Mouse (Mus musculus) hindbrain, embryonic 15.5 days (tissue): ENCODE data around the gene Vezt. TPM values are rescaled to one million over a fixed set of nuclear protein-coding genes. Genes with fewer than 3 reads are reported as not detected.

Source experiments
- ATAC-seq: fragments of 200-750 bp; cut with Nextera tagmentation; 2 replicates; pipeline ENCODE4 v1.8.0; 2017; ENCODE audit warnings: low read depth, moderate number of reproducible peaks, moderate TSS enrichment; ENCODE audit not compliant: low FRiP score
- H3K27ac ChIP-seq: fragments of 300-500 bp; sonication (generic); replicated peaks from 2 replicates; pipeline ENCODE4 v1.5.1; 2015; ENCODE audit warnings: mild to moderate bottlenecking, inconsistent platforms
- H3K27me3 ChIP-seq: fragments of 300-500 bp; sonication (generic); 2 replicates; pipeline ENCODE4 v1.6.1; 2015; ENCODE audit warnings: control low read depth, inconsistent platforms
- H3K36me3 ChIP-seq: fragments of 300-500 bp; sonication (generic); 2 replicates; pipeline ENCODE4 v1.6.1; 2015; ENCODE audit warnings: control low read depth, inconsistent platforms
- H3K4me1 ChIP-seq: fragments of 300-500 bp; sonication (generic); replicated peaks from 2 replicates; pipeline ENCODE4 v1.6.1; 2015; ENCODE audit warnings: control low read depth, inconsistent platforms
- H3K4me2 ChIP-seq: fragments of 300-500 bp; sonication (generic); 2 replicates; pipeline ENCODE4 v1.6.1; 2015; ENCODE audit warnings: moderate library complexity, mild to moderate bottlenecking, inconsistent platforms
- H3K4me3 ChIP-seq: fragments of 300-500 bp; sonication (generic); 2 replicates; pipeline ENCODE4 v1.5.1; 2015; ENCODE audit warnings: mild to moderate bottlenecking, inconsistent platforms
- H3K9ac ChIP-seq: fragments of 300-500 bp; sonication (generic); 2 replicates; pipeline ENCODE4 v1.6.1; 2015; ENCODE audit warnings: inconsistent platforms
- H3K9me3 ChIP-seq: fragments of 300-500 bp; sonication (generic); 2 replicates; pipeline ENCODE4 v1.6.1; 2016; ENCODE audit warnings: control low read depth, inconsistent platforms
- WGBS: fragments of 180-500 bp; shearing (Covaris S2); methylation state at CpG from one replicate; pipeline ENCODE4 v1.1.7; 2015; 5-methylcytosine and 5-hydroxymethylcytosine counted together
- polyA plus RNA-seq: library from polyadenylated mRNA; unstranded; fragments of >200 nt; fragmentation: Nextera tagmentation; extraction: Ambion mirVana; gene quantifications from 2 replicates; pipeline ENCODE4 v1.2.1, GENCODE M21; 2015

Vezt gene
- polyA plus RNA-seq, 1 experiment from 2014 or later: 55.3 TPM

DNA sequence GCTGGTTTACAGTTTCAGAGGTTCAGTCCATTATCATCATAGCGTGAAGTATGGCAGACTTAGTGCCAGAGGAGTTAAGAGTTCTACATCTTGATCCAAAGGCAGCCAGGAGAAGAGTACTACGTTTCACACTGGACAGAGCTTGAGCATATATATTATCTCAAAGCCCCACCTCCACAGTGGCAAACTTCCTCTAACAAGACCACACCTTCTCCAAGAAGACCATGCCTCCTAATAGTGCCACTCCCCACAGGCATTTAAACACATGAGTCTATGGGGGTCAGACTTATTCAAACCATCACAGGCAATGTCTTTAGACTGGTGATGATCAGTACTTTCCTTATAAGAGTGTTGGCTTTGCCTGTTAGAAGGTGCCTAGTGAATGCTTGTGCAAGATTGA is 117.5 kb downstream of the Vezt start:
- no peak overlapping the region for H3K27ac ChIP-seq
- H3K4me2 ChIP-seq: no peak overlapping the region
- H3K9me3 ChIP-seq: no peaks in the 10 kb centered on the region
- H3K4me3 ChIP-seq: no peak overlapping the region
- H3K4me1 ChIP-seq: 0 out of 2 replicates have a peak, but pooled peaks cover 2% of the 10 kb centered on the region
- no peak overlapping the region for H3K9ac ChIP-seq
- H3K36me3 ChIP-seq: no peaks in the 10 kb centered on the region
- 81% methylated on average over 2 of the region's 2 CpGs for WGBS
- H3K27me3 ChIP-seq: no peaks in the 10 kb centered on the region
- no peak for ATAC-seq

DNA sequence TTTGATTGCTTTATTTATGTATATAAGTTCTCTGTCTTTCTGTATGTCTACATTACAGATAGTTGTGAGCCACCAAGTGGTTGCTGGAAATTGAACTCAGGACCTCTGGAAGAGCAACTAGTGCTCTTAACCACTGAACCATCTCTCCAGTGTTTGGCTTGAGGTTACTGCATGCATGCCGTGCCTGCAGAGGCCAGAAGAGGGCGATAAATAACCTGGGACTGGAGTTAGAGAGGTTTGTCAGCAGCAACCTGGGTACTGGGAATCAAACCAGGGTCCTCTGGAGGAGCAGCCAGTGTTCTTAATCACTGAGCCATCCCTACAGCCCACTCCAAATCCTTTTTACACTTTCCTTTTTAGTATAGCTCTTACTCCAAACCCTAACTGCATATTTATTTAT is 118.8 kb downstream of the Vezt start:
- H3K27ac ChIP-seq: no peak overlapping the region
- WGBS: 80% methylated on average over 2 of the region's 2 CpGs
- H3K4me2 ChIP-seq: no peak overlapping the region
- H3K4me3 ChIP-seq: no peak overlapping the region
- H3K4me1 ChIP-seq: 0 out of 2 replicates have a peak, but pooled peaks cover 2% of the 10 kb centered on the region
- no peaks in the 10 kb centered on the region for H3K9me3 ChIP-seq
- no peaks in the 10 kb centered on the region for H3K27me3 ChIP-seq
- no peak overlapping the region for H3K9ac ChIP-seq
- ATAC-seq: no peak
- no peaks in the 10 kb centered on the region for H3K36me3 ChIP-seq

DNA sequence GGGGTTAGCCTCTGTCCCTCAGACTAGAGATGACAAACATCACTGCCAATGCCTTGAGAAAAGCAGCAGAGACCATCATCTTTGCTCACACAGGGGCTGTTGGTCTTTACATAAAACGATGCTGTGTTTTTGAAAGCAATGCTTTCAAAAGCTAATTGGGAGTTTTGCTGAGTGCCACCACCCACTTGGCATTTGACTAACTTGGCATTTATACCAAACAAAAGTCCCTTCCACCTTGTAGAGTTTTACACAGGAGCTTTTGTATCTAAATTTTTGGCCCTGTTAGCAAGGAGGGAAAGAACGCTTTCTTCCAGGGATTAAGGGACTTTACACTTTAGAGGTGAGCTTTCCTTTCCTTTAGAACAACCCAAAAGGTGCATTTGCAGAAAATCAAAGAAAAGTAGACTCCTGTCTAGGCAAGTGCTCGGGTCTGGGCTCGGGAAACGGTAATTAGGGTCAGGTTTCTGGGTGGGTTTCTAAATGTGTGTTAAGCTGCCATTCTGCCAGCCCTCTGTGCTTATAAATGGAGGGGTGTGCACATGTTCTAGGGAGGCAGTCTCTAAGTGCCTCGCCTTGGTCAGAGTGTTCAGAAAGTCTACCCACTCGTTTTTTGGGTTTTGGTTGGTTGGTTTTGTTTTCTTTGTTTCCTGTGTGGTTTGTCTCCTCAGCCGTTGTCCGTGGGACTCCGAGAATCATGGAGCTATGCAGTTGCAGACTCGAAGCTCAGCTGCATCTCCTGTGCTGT is 119.9 kb downstream of the Vezt start:
- Histone ChIP-seq H3K36me3 (no peaks in the 10 kb centered on the region), H3K9ac (no peak overlapping the region), H3K4me3 (no peak overlapping the region), H3K27ac (no peak overlapping the region), H3K27me3 (no peaks in the 10 kb centered on the region), H3K9me3 (no peaks in the 10 kb centered on the region), H3K4me1 (0 out of 2 replicates have a peak, but pooled peaks cover 2% of the 10 kb centered on the region), H3K4me2 (0 out of 2 replicates have a peak overlapping the region, but pooled peaks have one; percentile 13)
- WGBS: 40% methylated on average over 11 of the region's 11 CpGs
- no peak for ATAC-seq

DNA sequence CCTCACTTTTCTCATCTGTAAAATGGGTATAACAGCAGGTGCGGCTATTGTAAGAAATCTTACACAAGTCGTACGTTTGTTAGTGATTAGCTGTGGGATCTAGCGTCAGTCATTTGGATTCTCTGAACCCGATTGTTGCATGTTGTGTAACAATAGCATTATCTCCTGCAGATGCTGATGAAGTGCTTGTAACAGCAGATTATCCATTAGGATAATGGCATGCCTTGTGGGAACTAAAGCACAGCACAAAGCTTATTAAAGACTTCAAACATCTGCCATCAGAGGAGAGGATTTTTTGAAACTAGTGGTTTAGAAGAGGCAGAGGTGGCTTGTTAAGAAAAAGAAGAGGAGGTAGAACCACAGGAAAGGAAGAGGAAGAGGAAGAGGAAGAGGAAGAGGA is 122.1 kb downstream of the Vezt start:
- no peak for ATAC-seq
- H3K36me3 ChIP-seq: no peaks in the 10 kb centered on the region

DNA sequence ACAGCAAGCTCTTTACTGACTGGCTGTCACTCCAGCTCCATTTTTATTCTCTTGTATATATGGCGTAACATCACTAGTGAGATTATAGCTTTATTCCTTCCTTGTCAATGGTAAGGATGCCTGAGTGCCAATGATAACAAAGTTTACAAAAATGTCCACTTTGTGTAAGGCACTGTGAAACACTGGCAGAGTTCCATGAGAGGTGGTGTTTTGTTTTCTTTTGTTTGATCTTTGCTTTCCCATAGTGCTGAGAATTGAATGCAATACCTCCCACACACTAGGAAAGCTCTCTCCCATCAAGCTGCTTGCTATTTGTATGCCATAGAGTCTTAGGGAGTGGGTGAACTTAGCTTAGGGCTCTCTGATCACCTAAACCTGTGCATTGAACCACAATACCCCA is 122.7 kb downstream of the Vezt start:
- H3K9ac ChIP-seq: no peak overlapping the region
- no peak for ATAC-seq
- no peak overlapping the region for H3K4me3 ChIP-seq
- H3K27ac ChIP-seq: no peak overlapping the region
- no peak overlapping the region for H3K4me2 ChIP-seq
- H3K27me3 ChIP-seq: no peaks in the 10 kb centered on the region
- no peaks in the 10 kb centered on the region for H3K9me3 ChIP-seq
- no peaks in the 10 kb centered on the region for H3K36me3 ChIP-seq
- H3K4me1 ChIP-seq: no peaks in the 10 kb centered on the region
- WGBS: 85% methylated on average over 1 of the region's 1 CpGs

More for the DNA sequence above, 122.1 kb downstream of the Vezt start:
- no peak overlapping the region for H3K4me2 ChIP-seq
- H3K9me3 ChIP-seq: no peaks in the 10 kb centered on the region
- H3K4me1 ChIP-seq: 0 out of 2 replicates have a peak, but pooled peaks cover under 1% of the 10 kb centered on the region
- H3K9ac ChIP-seq: no peak overlapping the region
- no peak overlapping the region for H3K4me3 ChIP-seq
- 82% methylated on average over 5 of the region's 5 CpGs for WGBS
- no peak overlapping the region for H3K27ac ChIP-seq
- no peaks in the 10 kb centered on the region for H3K27me3 ChIP-seq

DNA sequence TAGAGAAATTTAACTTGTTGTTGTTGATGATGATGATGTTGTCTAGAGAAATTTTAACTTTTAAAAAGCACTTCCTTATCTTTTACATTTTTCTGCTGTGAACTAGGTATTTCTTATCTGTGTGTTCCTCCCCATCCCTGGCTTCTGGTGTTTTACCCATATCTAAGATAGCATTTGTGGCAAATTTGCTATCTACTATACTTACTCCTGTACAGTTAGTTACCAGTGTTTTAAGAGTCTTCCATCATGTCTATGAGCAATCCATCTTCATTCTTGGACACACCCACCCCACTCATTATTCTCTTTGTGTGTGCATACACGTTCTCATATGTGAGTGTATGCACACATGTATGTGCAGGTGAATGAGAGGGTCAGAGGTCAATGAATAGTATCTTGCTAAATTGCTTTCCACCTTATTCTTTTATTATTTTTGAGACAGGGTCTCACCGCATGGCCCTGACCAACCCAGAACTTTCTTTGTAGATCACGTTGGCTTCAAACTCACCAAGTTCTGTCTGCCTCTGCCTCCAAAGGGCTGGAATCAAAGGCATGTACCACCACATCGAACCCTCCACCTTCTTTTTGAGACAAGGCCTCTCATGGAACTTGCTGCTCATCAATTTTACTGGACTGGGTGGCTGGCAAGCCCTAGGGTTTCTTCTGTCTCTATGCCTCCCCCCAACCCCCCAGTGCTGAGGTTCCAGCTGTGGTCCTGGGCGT is 123.3 kb downstream of the Vezt start:
- WGBS: 91% methylated on average over 5 of the region's 5 CpGs
- no peaks in the 10 kb centered on the region for H3K4me1 ChIP-seq
- H3K27me3 ChIP-seq: no peaks in the 10 kb centered on the region
- H3K4me2 ChIP-seq: no peak overlapping the region
- no peaks in the 10 kb centered on the region for H3K9me3 ChIP-seq
- no peaks in the 10 kb centered on the region for H3K36me3 ChIP-seq
- ATAC-seq: no peak
- H3K4me3 ChIP-seq: no peak overlapping the region
- no peak overlapping the region for H3K9ac ChIP-seq
- H3K27ac ChIP-seq: no peak overlapping the region

DNA sequence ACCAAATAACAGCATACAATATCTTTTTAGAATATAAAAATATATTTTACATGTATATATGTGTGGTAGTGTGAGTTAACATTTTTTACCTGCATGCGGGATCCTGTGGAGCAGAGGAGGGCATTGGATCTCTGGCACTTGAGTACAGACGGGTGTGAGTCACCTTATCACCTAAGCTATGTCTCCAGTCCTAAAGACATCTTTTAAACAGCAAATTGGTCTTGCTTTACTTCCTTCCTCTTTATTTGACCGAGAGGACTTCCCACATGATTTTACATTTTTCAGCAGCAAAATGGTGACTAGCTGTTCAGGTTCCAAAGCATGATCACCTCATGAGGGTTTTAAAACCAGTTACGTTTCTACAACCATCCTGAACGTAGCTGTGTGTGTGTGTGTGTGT is 124.3 kb downstream of the Vezt start:
- 85% methylated on average over 5 of the region's 5 CpGs for WGBS
- Histone ChIP-seq H3K9ac (no peak overlapping the region), H3K4me2 (no peak overlapping the region), H3K27ac (no peak overlapping the region), H3K4me1 (no peaks in the 10 kb centered on the region), H3K9me3 (no peaks in the 10 kb centered on the region), H3K27me3 (no peaks in the 10 kb centered on the region), H3K4me3 (no peak overlapping the region), H3K36me3 (no peaks in the 10 kb centered on the region)
- ATAC-seq: no peak

DNA sequence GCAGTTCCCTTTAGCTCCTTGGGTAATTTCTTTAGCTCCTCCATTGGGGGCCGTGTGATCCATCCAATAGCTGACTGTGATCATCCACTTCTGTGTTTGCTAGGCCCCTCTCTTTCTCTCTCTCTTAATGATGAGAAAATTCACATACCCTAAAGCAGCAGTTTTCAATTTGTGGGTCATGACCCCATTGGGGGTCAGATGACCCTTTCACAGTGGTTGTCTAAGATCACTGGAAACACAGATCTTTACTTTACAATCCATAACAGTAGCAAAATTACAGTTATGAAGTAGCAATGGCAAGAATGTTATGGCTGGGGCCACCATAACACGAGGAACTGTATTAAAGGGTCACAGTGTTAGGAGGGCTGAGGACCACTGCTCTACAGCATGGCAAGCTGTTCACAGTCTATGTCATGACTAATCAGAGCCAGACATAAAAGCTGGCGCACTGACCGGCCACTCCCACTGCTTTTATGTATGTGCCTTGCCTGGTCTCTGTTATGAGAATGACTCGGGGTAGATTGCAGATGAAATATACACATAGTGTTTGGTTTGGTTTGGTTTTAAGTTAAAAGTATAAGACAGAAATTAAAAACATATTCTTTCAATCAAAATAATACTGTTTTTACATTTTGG is 125.7 kb downstream of the Vezt start:
- no peak overlapping the region for H3K27ac ChIP-seq
- H3K4me2 ChIP-seq: no peak overlapping the region
- no peak overlapping the region for H3K4me3 ChIP-seq
- no peak for ATAC-seq
- H3K9me3 ChIP-seq: no peaks in the 10 kb centered on the region
- 72% methylated on average over 5 of the region's 5 CpGs for WGBS
- H3K9ac ChIP-seq: no peak overlapping the region
- no peaks in the 10 kb centered on the region for H3K4me1 ChIP-seq
- H3K27me3 ChIP-seq: no peaks in the 10 kb centered on the region
- no peaks in the 10 kb centered on the region for H3K36me3 ChIP-seq

DNA sequence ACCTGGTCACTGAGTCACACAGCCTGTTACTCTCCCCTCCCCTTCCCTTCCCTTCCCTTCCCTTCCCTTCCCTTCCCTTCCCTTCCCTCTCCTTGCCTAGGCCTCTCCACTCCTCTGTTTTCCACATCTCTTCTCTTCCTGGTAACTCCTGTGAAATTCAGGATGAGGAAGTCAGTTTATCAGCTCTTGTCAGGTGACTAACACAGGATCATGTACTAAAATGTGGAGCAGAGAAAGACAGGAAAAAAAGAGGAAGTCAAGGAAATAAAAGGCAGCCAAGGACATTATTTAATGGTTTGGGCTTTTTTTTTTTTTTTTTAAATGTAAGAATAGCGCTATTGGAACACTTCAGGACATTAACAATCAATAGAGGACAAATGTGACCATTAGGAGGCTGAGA is 126.6 kb downstream of the Vezt start:
- Histone ChIP-seq H3K9ac (no peak overlapping the region), H3K36me3 (no peaks in the 10 kb centered on the region), H3K9me3 (no peaks in the 10 kb centered on the region), H3K4me2 (no peak overlapping the region), H3K27ac (no peak overlapping the region), H3K4me1 (no peaks in the 10 kb centered on the region), H3K27me3 (no peaks in the 10 kb centered on the region), H3K4me3 (no peak overlapping the region)
- no peak for ATAC-seq
- 100% methylated on average over 1 of the region's 1 CpGs for WGBS

DNA sequence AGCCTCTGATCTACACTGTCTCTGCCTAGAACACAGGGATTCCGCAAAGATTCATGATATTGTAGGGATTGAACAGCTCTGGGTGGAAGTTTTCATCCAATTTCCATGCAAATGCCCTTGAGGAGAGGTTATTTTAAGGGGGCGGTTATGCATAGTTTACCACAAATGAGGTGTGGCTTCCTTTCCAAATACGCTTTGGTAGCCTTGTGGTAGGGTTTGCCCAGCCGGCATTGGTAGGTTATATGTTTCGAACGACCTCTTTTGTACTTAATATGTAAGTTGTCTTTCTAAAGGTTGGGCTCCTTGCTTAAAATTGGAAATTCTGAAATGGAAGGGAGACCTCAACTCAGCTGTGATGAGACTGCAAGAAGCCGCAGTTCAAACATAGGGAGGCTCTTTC is 127.1 kb downstream of the Vezt start:
- 94% methylated on average over 7 of the region's 7 CpGs for WGBS
- Histone ChIP-seq H3K27ac (no peak overlapping the region), H3K9ac (no peak overlapping the region), H3K27me3 (no peaks in the 10 kb centered on the region), H3K36me3 (no peaks in the 10 kb centered on the region), H3K4me3 (no peak overlapping the region), H3K4me2 (no peak overlapping the region), H3K9me3 (no peaks in the 10 kb centered on the region), H3K4me1 (no peaks in the 10 kb centered on the region)
- ATAC-seq: no peak

DNA sequence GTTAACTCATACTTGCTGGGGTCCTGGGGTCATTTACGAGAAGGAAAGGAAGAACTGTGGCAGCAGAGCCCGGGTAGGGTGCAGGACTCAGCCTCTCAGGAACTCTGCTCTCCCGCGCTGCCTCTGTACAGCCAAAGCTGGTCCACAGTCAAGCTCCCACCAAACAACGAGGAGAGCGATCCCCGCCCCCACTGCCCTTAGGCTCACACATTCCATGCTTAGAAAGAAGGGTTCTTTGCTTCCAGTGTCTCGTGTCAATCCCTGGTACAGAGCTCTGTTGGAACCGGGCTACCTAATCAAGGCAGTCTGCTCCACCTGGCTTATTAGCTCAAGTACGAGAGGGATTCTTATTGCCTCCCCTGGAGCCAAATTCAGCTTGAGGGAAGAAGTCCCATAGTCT is 128.2 kb downstream of the Vezt start:
- Histone ChIP-seq H3K4me2 (no peak overlapping the region), H3K36me3 (no peaks in the 10 kb centered on the region), H3K9me3 (no peaks in the 10 kb centered on the region), H3K9ac (no peak overlapping the region), H3K4me1 (no peaks in the 10 kb centered on the region), H3K4me3 (no peak overlapping the region), H3K27ac (no peak overlapping the region), H3K27me3 (no peaks in the 10 kb centered on the region)
- no peak for ATAC-seq
- WGBS: 78% methylated on average over 10 of the region's 10 CpGs

DNA sequence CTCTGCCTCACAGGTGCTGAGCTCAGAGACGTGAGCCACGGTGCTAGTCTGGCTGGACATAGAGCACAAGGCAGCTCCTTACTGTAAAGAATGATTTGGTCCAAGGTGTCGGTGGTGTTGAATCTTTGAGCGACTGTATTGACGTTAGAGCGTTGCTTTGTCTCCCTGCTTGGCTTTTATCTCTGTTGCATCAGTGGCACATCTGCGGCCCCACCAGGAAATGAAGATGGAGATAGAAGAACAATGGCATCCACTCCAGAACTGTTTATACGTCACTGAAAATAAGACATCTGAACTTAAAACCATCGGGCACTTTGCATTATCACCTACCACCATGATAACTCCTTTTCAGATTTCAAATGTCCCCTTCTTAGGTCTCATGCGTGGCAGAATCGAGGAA is 135.7 kb downstream of the Vezt start:
- Histone ChIP-seq H3K9me3 (no peaks in the 10 kb centered on the region), H3K4me2 (no peak overlapping the region), H3K36me3 (no peaks in the 10 kb centered on the region), H3K27me3 (no peaks in the 10 kb centered on the region), H3K4me1 (no peaks in the 10 kb centered on the region), H3K4me3 (no peak overlapping the region), H3K27ac (no peak overlapping the region), H3K9ac (no peak overlapping the region)
- ATAC-seq: no peak
- WGBS: 90% methylated on average over 11 of the region's 11 CpGs
